Mouse (Mus musculus): ENCODE data around the gene Gm4952. TPM values are rescaled to one million over a fixed set of nuclear protein-coding genes. Genes with fewer than 3 reads are reported as not detected.
"Not testable (repeated sequence)": the region's sequence is repeated elsewhere in the genome, so short reads cannot be mapped to it uniquely, and the experiment has no call there.

Gene Gm4952
- total RNA-seq, 2 experiments from 2014 or later, result not detected

GRCm38 (mm10) chr19:12597073-12597405, 2.7 kb upstream of the Gm4952 start:
- DNase-seq (ENCODE audit: extremely low spot score in 1 of 2, low spot score in 1 of 2), result no peak

DNA sequence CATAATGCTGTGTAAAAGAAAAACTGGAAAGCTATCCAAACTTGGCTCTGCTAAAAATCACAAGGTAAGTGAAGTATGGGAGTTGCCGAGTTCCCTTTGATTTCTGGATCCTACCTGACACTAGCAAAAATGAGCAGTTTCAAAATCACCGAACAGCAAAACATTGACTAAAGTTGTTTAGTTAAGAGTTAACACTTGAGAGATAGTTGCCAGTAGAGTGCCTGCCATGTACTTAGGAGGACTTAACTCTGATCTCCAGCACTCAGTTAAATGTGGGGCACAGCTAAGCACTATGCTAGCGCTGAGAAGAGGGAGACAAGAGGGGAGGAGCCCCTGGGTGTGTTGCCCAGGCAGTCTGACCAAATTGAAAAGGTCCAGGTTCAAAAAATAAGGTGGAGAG, 1.1 kb upstream of the Gm4952 start:
- DNase-seq (ENCODE audit: extremely low spot score in 1 of 2, low spot score in 1 of 2), result no peak

DNA sequence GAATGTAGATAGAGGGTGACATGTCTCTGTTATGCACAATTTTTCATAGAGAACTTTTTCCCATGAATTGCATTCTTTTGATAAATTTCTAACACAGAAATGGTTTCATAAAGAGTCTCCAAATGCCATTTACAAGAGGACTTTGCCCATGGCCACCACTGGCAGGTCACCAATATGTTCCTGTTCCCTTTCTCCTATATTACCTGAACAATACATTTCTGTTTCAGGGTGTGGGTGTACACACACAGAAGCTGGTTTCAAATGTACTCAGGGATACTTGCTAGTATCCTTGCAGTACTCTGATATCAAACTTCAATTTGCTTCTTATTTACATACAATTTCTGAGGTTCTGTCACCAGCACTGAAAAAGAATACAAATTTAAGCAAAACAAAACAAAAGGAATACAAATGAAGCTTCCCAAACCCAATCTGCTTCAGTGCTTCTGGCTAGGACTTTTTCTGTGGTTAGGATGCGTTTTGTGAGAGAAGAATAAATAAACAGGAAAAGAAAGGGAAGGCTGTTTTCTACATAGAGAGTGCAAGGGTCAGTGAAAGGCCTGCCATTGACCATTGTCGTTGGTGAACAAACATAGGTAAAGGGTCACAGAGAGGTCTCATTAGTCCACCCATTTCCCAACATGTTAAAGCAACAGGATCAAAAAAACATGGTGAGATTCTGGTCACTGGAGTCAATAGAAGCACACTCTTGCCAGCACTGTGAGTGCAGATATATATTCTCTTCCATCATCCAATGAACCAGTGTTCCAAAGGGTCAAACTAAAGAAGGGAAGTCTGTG, 1.1 kb downstream of the Gm4952 start:
- no peak for DNase-seq (ENCODE audit: extremely low spot score in 1 of 2, low spot score in 1 of 2)

DNA sequence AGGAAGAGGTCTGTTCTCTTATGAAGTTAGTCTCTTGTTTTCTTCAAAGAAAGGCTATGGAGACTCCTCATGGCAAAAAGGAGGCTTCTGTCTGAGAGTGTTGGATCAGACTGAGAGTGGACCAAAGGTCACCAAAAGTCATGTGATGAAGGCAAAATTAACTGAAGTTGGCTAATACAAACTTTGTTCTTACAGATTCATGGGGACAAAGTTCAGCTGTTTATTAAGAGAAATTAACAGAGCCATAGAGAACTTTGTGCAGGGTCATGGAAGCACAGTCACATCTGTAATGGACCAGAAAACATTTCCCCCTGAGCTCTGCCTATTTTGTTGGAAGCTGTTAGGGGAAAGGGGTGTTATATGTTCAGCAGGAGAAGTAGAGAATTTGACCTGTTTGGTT, 8.6 kb downstream of the Gm4952 start:
- DNase-seq (ENCODE audit: extremely low spot score in 1 of 2, low spot score in 1 of 2), result no peak

- no peak for DNase-seq (ENCODE audit: extremely low spot score in 1 of 2, low spot score in 1 of 2)
Observed at GRCm38 (mm10) chr19:12613646-12614045, 13.9 kb downstream of the Gm4952 start.

GRCm38 (mm10) chr19:12633176-12633575, 33.4 kb downstream of the Gm4952 start, which contains the start of gene Glyat:
Gene Glyat, plus strand, starts transcription at chr19:12633308.
- no peak for DNase-seq (ENCODE audit: extremely low spot score in 1 of 2, low spot score in 1 of 2)

DNA sequence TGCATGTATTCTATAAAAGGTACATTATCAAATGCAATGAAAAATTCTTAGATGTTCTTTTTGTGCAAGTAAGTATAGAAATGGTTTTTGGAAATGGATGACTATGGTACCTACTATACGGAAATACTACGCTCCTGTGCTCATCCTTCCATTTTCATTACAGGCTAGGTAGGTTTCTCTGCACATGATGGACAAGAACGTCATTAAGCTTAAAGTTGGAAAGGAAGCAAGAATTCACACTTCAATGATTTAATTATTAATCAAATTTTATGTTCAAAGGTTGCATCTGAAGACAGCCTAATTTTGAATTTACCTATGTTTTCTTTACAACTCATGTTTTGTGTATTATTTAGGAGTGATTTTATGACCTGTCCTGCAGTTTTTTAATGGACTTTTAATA, 34.5 kb downstream of the Gm4952 start:
- no peak for DNase-seq (ENCODE audit: extremely low spot score in 1 of 2, low spot score in 1 of 2)

DNA sequence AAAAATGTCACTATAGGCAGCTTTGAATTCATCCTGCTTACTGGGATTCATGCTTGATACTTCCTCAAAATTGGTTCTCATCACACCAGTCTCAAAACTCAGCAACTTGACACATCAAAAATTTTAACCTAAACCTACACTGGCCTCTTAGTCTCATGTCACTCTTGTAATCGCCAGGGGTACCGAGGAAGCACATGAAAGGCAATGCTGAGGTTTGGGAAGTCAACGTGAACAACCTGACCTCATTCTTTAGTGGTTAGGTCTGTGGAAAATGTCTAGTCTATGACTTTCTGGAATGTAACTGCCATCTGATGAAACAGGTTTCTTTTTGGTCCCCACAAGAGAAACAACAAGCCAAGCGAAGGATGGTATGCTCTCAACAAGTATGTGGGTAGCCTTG, 35.2 kb downstream of the Gm4952 start:
- no peak for DNase-seq (ENCODE audit: extremely low spot score in 1 of 2, low spot score in 1 of 2)

DNA sequence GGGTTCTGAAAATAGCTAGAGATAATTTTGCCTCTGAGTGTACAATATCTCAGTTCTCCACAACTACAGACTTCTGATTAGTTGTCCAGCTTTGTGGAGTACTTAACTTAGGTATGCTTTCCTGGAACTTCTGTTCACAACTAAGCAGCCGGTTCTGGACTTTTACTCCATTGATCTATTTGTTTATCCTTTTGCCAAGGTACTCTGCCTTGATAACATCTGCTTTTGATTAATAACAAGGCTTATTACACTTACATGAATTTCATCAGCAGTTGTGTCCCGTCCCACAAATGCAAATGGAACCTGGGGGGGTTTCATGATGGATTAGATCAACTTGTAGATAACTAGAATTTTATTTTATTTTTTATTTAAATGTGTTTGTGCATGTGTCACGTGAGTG, 37.1 kb downstream of the Gm4952 start:
- DNase-seq (ENCODE audit: extremely low spot score in 1 of 2, low spot score in 1 of 2), result no peak

- DNase-seq (ENCODE audit: extremely low spot score in 1 of 2, low spot score in 1 of 2), result no peak
Observed at GRCm38 (mm10) chr19:12638049-12638448, 38.3 kb downstream of the Gm4952 start.

DNA sequence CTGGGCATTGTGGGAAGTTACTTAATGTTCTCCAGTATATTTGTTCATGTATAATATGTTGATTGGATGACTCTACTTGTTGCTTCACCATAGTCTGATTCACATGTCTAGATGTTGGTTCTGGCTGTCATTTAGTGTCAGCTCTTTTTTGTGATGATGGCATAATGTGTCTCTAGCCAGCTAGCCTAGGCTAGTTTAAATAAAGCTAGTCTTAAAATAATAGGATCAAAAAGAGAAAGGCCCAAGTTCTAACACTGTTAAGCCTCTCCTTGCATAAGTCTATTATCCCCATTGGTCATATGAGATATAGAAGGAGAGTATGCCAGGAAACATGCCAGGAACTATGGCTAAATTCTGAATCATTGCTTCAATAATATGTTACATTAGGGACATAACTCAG, 49.7 kb downstream of the Gm4952 start:
- DNase-seq (ENCODE audit: extremely low spot score in 1 of 2, low spot score in 1 of 2), result no peak

GRCm38 (mm10) chr19:12666156-12666555, 66.4 kb downstream of the Gm4952 start:
- no peak for DNase-seq (ENCODE audit: extremely low spot score in 1 of 2, low spot score in 1 of 2)

DNA sequence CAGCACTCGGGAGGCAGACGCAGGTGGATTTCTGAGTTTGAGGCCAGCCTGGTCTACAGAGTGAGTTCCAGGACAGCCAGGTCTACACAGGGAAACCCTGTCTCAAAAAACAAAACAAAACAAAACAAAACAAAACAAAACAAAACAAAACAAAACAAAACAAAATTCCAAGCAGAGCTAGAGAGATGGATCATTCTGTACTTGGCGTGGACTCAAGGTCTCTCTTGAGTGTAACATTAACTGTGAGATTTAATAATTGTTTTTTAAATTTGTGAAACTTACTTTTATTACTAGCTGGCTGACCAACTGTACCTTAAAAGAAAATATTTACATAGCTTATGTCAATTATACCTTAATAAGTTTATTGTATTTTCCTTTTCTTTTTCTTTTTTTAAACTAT, 68.8 kb downstream of the Gm4952 start:
- DNase-seq (ENCODE audit: extremely low spot score in 1 of 2, low spot score in 1 of 2), result not testable (repeated sequence)

- no peak for DNase-seq (ENCODE audit: extremely low spot score in 1 of 2, low spot score in 1 of 2)
Observed at GRCm38 (mm10) chr19:12670139-12670538, 70.4 kb downstream of the Gm4952 start, which contains the start of gene Olfr1442. Gene Olfr1442, plus strand, starts transcription at chr19:12670439.

- no peak for DNase-seq (ENCODE audit: extremely low spot score in 1 of 2, low spot score in 1 of 2)
Observed at GRCm38 (mm10) chr19:12671051-12671450, 71.3 kb downstream of the Gm4952 start.

- no peak for DNase-seq (ENCODE audit: extremely low spot score in 1 of 2, low spot score in 1 of 2)
Observed at GRCm38 (mm10) chr19:12677812-12678211, 78.0 kb downstream of the Gm4952 start, which contains the start of gene Olfr1443. Gene Olfr1443, plus strand, starts transcription at chr19:12678112.

Other genes starting within 250 kb of the Gm4952 start
- not detected for gene Olfr1440, start 212.7 kb upstream of the Gm4952 start, total RNA-seq (2021)
- gene Olfr1441, start 182.5 kb upstream of the Gm4952 start, total RNA-seq (2021), result not detected
- not detected for gene Pfpl, start 172.1 kb upstream of the Gm4952 start, total RNA-seq (2021)
- 1 to 10 TPM; 8.1 to 9.5 TPM for gene Mpeg1, start 139.2 kb upstream of the Gm4952 start, total RNA-seq (2021)
- gene Dtx4, start 98.5 kb upstream of the Gm4952 start, total RNA-seq (2021), result 10 to 100 TPM; 32.8 to 34.8 TPM
- 1 to 10 TPM; 1.3 to 2.0 TPM for gene Fam111a, start 54.2 kb upstream of the Gm4952 start, total RNA-seq (2021)
- under 1 TPM in 1 of 2 experiments, not detected in 1; 0.22 TPM for gene Glyat, start 33.3 kb downstream of the Gm4952 start, total RNA-seq (2021)
- not detected for gene Olfr1442, start 70.5 kb downstream of the Gm4952 start, total RNA-seq (2021)
- not detected for gene Olfr1443, start 78.1 kb downstream of the Gm4952 start, total RNA-seq (2021)
- gene Keg1, start 95.8 kb downstream of the Gm4952 start, total RNA-seq (2021), result not detected
- gene Cntf, start 165.7 kb downstream of the Gm4952 start, total RNA-seq (2021), result 1 to 10 TPM; 2.7 to 3.6 TPM
- 100 to 1,000 TPM in 1 of 2 experiments, 10 to 100 TPM in 1; 92.1 to 101 TPM for gene Zfp91, start 196.2 kb downstream of the Gm4952 start, total RNA-seq (2021)
- 1 to 10 TPM; 1.6 to 2.2 TPM for gene Lpxn, start 196.2 kb downstream of the Gm4952 start, total RNA-seq (2021)
- gene Gm5244, start 246.7 kb downstream of the Gm4952 start, total RNA-seq (2021), result not detected

Data from layer of hippocampus, postnatal 25 days (tissue).